Mouse (Mus musculus): Measurements from ENCODE around the gene Arhgef12. TPM values are rescaled to one million over a fixed set of nuclear protein-coding genes. Genes with fewer than 3 reads are reported as not detected.
A peak's percentile ranks its signal among the peaks of the same experiment; 100 is the strongest.

The Arhgef12 gene
- total and polyA plus RNA-seq, 2 experiments from 2014 or later: 14.0 to 86.0 TPM

DNA sequence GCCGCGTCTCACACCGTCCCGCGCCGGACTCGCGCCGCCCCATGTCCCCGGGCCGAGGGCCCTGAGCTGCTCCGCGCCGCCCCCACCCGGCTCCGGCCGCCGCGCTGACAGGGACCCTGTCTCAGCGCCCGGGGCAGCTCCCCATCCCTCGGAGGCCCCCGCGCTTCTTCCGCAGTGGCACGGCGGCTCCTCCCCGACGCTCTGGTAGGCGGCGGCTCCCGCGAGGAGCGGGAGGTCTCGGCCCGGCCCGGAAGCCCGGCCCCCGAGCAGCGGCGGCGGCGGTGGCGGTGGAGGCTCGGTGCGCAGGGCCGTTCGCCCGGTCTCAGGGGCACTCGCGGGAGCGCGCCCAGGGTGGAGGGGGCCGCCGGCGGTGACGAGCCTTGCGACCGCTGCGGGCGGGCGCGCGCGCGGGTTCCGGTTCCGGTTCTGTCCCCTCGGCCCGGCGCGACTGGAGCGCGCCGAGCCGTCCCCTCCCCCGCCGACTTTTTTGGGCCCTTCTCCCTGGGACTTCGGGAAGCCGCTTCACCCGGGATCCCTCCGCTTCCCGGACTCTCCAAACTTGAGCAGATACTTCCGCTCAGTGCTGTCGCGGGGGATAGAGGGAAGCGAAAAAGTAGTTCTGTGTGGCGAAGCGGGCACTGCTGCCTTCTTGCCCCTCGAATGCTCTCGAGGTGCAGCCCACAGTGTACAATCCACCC, 1.2 kb downstream of the Arhgef12 start:
- WGBS: 0% methylated on average over 63 of the region's 91 CpGs
- H3K36me3 ChIP-seq (ENCODE audit: insufficient read depth, low read length): peaks cover 1% of the 10 kb centered on the region
- no peak for TF ChIP-seq CTCF (IDR thresholded peaks at IDR 0.05; ENCODE audit: low read depth)
- peak overlapping the region; percentile 92 for H3K4me3 ChIP-seq (ENCODE audit: low read length)
- peak overlapping the region; percentile 92 for H3K27ac ChIP-seq
- peaks cover 11% of the 10 kb centered on the region for H3K4me1 ChIP-seq (ENCODE audit: insufficient read depth, low read length)
- peak overlapping the region; percentile 91 for H3K4me2 ChIP-seq (ENCODE audit: low read depth, low read length)
- no peaks in the 10 kb centered on the region for H3K27me3 ChIP-seq (ENCODE audit: insufficient read depth, low read length)
- H3K9ac ChIP-seq (replicated peaks; ENCODE audit: low read length): peak overlapping the region; percentile 84
- H3K9me3 ChIP-seq (ENCODE audit: low read length): no peaks in the 10 kb centered on the region
- ATAC-seq (peak; percentile 90), DNase-seq (ENCODE audit: low spot score) (peak; percentile 97)

GRCm38 (mm10) chr9:43104873-43105663, 2.0 kb downstream of the Arhgef12 start:
- H3K27ac ChIP-seq: peak overlapping the region; percentile 92
- ATAC-seq: no peak; the same call in 1 of the 2 replicates
- peak; percentile 63 for DNase-seq (ENCODE audit: low spot score)
- H3K4me3 ChIP-seq (ENCODE audit: low read length): peak overlapping the region; percentile 92
- peaks cover 11% of the 10 kb centered on the region for H3K4me1 ChIP-seq (ENCODE audit: insufficient read depth, low read length)
- WGBS: under 1% methylated on average over 40 of the region's 40 CpGs
- H3K4me2 ChIP-seq (ENCODE audit: low read depth, low read length): peak overlapping the region; percentile 91
- no peaks in the 10 kb centered on the region for H3K9me3 ChIP-seq (ENCODE audit: low read length)
- H3K36me3 ChIP-seq (ENCODE audit: insufficient read depth, low read length): no peaks in the 10 kb centered on the region
- no peak for TF ChIP-seq CTCF (IDR thresholded peaks at IDR 0.05; ENCODE audit: low read depth)
- no peaks in the 10 kb centered on the region for H3K27me3 ChIP-seq (ENCODE audit: insufficient read depth, low read length)
- H3K9ac ChIP-seq (replicated peaks; ENCODE audit: low read length): peak overlapping the region; percentile 84

- Histone ChIP-seq H3K4me1 (ENCODE audit: insufficient read depth, low read length) (peaks cover 11% of the 10 kb centered on the region), H3K27me3 (ENCODE audit: insufficient read depth, low read length) (no peaks in the 10 kb centered on the region), H3K9me3 (ENCODE audit: low read length) (no peaks in the 10 kb centered on the region), H3K4me3 (ENCODE audit: low read length) (peak overlapping the region; percentile 92), H3K4me2 (ENCODE audit: low read depth, low read length) (peak overlapping the region; percentile 91), H3K27ac (peak overlapping the region; percentile 92; the same call in 1 of the 2 replicates), H3K36me3 (ENCODE audit: insufficient read depth, low read length) (no peaks in the 10 kb centered on the region), H3K9ac (replicated peaks; ENCODE audit: low read length) (peak overlapping the region; percentile 84)
- DNase-seq (ENCODE audit: low spot score) (no peak), ATAC-seq (no peak)
- no peak for TF ChIP-seq CTCF (IDR thresholded peaks at IDR 0.05; ENCODE audit: low read depth)
- WGBS: 1% methylated on average over 4 of the region's 4 CpGs
These were observed 2.5 kb downstream of the Arhgef12 start for GRCm38 (mm10) chr9:43104526-43104872.

DNA sequence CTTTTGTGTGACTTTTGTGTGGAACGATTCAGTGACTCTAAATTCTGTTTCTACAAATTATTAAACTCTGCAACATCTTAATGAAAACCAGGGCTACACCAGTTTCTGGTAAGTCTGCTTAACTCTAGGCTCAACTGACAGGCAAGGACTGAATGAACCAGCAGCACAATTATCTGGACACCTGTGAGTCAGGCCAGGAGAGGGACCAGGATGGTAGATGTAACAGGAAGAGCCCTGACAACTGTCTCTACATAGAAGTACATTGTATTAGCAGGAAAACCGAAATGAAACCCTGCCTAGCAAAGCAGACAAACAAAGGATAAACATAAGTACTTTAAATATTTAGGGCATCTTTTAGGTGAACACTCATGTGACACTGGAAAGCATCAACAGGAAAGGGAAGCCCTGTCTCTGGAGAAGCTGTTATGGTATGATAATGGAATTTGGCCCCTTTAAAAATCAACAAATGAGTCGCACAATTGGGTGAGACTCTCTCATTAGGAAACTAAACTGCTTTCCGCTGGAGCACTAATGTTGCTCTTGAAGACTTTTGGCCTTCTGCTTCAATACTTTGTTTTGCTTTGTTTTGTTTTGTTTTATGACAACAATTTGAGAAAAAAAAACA, 3.3 kb downstream of the Arhgef12 start:
- Histone ChIP-seq H3K9ac (replicated peaks; ENCODE audit: low read length) (peak overlapping the region; percentile 25; the same call in 1 of the 2 replicates), H3K4me1 (ENCODE audit: insufficient read depth, low read length) (peaks cover 11% of the 10 kb centered on the region), H3K4me2 (ENCODE audit: low read depth, low read length) (peak overlapping the region; percentile 91), H3K27me3 (ENCODE audit: insufficient read depth, low read length) (no peaks in the 10 kb centered on the region), H3K27ac (no peak overlapping the region), H3K4me3 (ENCODE audit: low read length) (peak overlapping the region; percentile 92), H3K36me3 (ENCODE audit: insufficient read depth, low read length) (no peaks in the 10 kb centered on the region), H3K9me3 (ENCODE audit: low read length) (no peaks in the 10 kb centered on the region)
- no peak for TF ChIP-seq CTCF (IDR thresholded peaks at IDR 0.05; ENCODE audit: low read depth)
- DNase-seq (ENCODE audit: low spot score) (no peak), ATAC-seq (no peak)
- WGBS: 25% methylated on average over 4 of the region's 4 CpGs

DNA sequence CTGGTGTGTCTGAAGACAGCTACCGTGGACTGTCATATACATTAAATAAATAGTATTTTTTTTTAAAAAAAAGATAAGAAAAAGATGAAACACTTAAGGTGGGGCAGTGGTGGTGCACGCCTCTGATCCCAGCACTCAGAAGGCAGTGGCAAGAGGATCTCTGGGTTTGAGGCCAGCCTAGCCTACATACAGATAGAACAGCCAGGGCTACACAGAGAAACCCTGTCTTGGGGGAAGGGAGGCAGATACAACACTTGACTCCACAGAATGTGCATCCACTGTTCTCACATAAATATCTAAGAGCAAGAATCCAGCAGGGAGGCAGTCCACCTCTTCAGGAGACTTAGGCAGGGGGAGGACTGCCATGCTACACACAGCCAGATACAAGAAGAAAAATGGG, 4.1 kb downstream of the Arhgef12 start:
- H3K4me2 ChIP-seq (ENCODE audit: low read depth, low read length): peak overlapping the region; percentile 91
- TF ChIP-seq CTCF (IDR thresholded peaks at IDR 0.05; ENCODE audit: low read depth): no peak
- peaks cover 11% of the 10 kb centered on the region for H3K4me1 ChIP-seq (ENCODE audit: insufficient read depth, low read length)
- no peaks in the 10 kb centered on the region for H3K27me3 ChIP-seq (ENCODE audit: insufficient read depth, low read length)
- no peak for DNase-seq (ENCODE audit: low spot score)
- H3K36me3 ChIP-seq (ENCODE audit: insufficient read depth, low read length): no peaks in the 10 kb centered on the region
- ATAC-seq: no peak
- no peak overlapping the region for H3K27ac ChIP-seq
- 97% methylated on average over 2 of the region's 2 CpGs for WGBS
- no peaks in the 10 kb centered on the region for H3K9me3 ChIP-seq (ENCODE audit: low read length)
- peak overlapping the region; percentile 17; the same call in 1 of the 2 replicates for H3K4me3 ChIP-seq (ENCODE audit: low read length)
- H3K9ac ChIP-seq (replicated peaks; ENCODE audit: low read length): peak overlapping the region; percentile 25; the same call in 1 of the 2 replicates

DNA sequence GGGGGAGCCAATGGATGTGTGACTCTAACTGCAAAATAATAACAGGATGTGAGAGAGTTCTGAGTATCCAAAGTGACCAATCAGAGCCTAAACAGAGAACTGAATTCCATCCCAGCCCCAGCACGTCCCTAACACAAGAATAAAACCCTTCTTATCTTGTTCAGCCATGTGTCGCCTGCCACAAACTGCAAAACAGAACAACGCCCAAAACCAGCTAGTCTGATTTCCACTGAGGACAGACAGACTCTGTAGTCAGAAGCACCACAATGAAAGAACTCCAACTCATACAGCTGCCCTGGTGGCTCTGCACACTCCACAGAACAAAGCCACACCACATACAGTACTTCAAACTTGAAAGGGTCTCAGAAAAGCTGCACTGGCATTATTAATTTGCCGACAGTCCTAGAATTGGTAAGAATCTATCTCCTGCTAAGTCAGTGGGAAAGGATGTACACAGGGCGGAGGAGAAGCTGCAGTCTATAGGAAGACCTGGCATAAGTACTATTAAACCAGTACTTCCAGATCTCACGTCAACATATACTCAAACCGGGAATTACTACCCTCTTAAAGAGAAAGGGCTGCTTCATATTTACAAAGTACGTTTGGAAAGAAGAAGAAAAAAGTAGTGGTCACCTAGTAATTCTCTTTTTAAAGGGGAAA, 5.0 kb downstream of the Arhgef12 start:
- no peaks in the 10 kb centered on the region for H3K36me3 ChIP-seq (ENCODE audit: insufficient read depth, low read length)
- no peaks in the 10 kb centered on the region for H3K27me3 ChIP-seq (ENCODE audit: insufficient read depth, low read length)
- H3K27ac ChIP-seq: no peak overlapping the region
- peaks cover 11% of the 10 kb centered on the region for H3K4me1 ChIP-seq (ENCODE audit: insufficient read depth, low read length)
- no peak for TF ChIP-seq CTCF (IDR thresholded peaks at IDR 0.05; ENCODE audit: low read depth)
- WGBS: 70% methylated on average over 8 of the region's 8 CpGs
- DNase-seq (ENCODE audit: low spot score): no peak
- peak overlapping the region; percentile 91 for H3K4me2 ChIP-seq (ENCODE audit: low read depth, low read length)
- no peak overlapping the region for H3K9ac ChIP-seq (replicated peaks; ENCODE audit: low read length)
- H3K4me3 ChIP-seq (ENCODE audit: low read length): 0 out of 2 replicates have a peak overlapping the region, but pooled peaks have one; percentile 2
- H3K9me3 ChIP-seq (ENCODE audit: low read length): no peaks in the 10 kb centered on the region
- no peak for ATAC-seq
